Mouse (Mus musculus) ovary, postnatal 10 days (tissue): Measurements from ENCODE around the gene P2ry2.

ENCODE experiments used
- DNase-seq: peaks from one replicate; pipeline ENCODE4 v3.0.0; 2022; ENCODE audit warnings: low spot score

The P2ry2 gene

GRCm38 (mm10) chr7:100988092-100988491 is 24.6 kb downstream of the P2ry2 start:
- peak; percentile 36 for DNase-seq

- DNase-seq = no peak
Observed at GRCm38 (mm10) chr7:100984452-100985395, 27.9 kb downstream of the P2ry2 start.

- peak; percentile 47 for DNase-seq
Observed at GRCm38 (mm10) chr7:100979175-100979574, 33.5 kb downstream of the P2ry2 start.

DNA sequence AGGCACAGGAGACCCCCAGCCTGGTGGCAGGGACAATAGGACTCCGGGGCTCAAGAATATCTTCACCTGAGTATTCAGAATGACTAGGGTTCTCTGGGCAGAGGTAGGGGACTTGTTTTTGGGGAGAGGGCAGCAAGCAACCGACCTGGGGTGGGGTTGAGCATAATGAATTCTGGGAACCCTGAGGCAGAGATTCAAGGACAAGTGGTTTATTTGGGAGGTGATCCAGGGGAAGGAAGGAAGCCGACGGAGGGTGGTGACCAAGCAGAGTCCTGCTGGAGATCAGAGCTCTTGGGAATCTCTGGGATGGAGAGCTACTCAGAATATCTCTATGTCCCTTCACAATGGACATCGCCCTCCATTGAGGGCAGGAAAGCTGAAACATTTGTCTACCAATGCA is 34.5 kb downstream of the P2ry2 start:
- no peak for DNase-seq

GRCm38 (mm10) chr7:100974135-100974903 is 38.3 kb downstream of the P2ry2 start, which contains the start of gene P2ry6:
P2ry6 (minus strand) TSS chr7:100974649.
- no peak for DNase-seq

- no peak for DNase-seq
Observed at GRCm38 (mm10) chr7:100972875-100973274, 39.8 kb downstream of the P2ry2 start.

- no peak for DNase-seq
Observed at GRCm38 (mm10) chr7:100968874-100969659, 43.6 kb downstream of the P2ry2 start.

DNA sequence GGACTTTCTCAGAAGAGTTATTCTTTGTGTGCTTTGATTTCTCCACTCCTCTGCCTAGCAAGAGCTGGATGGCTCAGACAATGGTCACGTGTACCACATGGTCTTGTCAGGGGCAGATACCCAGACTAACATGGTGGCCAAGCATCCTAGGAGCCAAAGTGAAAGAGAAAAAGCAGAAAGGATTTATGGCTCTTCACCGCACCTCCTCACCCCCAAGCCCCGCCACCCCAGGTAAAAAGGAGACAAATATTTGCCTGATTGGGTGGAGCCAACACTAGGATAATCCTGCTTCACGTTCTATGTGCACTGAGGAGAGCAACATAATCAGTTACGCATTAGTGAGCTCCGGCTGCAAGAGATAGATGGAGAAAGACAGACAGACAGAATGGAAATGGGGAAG is 44.3 kb downstream of the P2ry2 start:
- DNase-seq = no peak

GRCm38 (mm10) chr7:100967850-100968249 is 44.8 kb downstream of the P2ry2 start:
- no peak for DNase-seq

- DNase-seq = no peak
Observed at GRCm38 (mm10) chr7:100966014-100966413, 46.7 kb downstream of the P2ry2 start.

- no peak for DNase-seq
Observed at GRCm38 (mm10) chr7:100965079-100965478, 47.6 kb downstream of the P2ry2 start.

GRCm38 (mm10) chr7:100964242-100964641 is 48.4 kb downstream of the P2ry2 start:
- no peak for DNase-seq

DNA sequence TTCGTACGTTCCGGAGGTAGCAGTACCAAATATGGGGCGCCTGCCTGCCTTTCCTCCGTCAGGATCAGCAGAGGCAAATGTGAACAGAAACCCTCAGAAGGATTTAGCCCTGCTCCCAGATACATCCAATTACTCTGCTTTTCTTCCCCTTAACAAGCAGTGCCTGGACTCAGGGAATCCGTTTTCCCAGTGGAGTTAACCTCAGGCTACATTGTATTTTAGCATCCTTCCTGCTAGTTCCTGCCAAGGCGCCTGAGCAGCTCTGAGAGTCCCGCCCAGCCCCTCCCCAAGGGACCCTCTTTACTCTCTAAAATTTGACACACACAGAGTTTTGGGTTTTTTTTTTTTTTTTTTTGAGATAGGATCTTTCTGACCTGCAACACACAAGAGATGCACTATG is 49.3 kb downstream of the P2ry2 start:
- DNase-seq = no peak

DNA sequence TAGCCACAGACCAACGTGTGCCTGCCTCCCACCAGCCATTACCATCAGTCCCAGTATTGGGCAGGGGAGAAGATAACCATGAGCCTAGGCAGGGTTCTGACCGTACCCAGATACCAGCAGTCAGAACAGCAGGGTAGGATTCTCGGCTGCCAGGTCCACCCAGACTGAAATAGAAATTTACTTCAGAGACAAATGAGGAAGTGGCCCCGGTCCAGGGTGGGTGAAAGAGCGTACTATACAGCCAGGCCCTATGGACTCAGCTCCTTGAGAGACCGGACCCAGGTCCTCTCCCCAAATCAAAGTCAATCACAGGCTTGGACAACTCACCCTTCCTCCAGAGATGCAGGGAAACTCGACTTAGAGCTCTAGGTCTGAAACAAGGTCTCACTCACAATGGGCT is 51.5 kb downstream of the P2ry2 start:
- DNase-seq = no peak

DNA sequence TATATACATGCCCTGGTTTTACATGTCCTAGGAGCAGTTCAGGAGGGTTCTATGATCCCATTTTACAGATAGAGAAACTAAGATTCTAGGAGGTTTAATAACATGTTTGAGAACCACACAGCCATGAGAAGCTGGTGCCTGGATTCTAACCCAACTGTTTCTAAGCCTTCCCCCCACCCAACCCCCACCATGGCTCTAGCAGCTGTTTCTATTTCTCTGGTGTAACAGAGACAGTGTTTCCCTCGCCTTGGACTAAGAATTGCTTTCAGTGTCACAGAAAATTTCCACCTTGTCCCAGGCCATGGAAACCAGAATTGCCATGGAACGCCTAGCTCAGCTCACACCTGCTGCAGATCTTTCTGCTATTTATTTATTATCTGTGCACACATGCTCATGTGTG is 52.2 kb downstream of the P2ry2 start:
- DNase-seq = no peak

DNA sequence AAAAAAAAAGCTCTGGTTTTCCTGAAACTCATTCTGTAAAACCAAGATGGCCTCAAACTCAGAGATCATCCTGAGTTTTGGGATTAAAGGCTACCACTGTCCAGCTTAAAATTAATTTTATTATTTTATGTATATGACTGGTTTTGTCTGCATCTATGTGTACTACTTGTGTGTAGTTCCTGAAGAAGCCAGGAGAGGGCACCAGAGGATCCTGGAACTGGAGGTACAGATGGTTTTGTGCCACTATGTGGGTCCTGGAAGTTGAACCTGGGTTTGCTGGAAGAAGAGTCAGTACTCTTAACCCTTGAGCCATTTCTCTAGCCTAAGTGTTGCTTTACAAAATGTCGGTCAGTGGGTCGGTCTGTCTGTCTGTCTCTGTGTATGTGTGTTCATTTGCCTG is 54.2 kb downstream of the P2ry2 start:
- DNase-seq = no peak

DNA sequence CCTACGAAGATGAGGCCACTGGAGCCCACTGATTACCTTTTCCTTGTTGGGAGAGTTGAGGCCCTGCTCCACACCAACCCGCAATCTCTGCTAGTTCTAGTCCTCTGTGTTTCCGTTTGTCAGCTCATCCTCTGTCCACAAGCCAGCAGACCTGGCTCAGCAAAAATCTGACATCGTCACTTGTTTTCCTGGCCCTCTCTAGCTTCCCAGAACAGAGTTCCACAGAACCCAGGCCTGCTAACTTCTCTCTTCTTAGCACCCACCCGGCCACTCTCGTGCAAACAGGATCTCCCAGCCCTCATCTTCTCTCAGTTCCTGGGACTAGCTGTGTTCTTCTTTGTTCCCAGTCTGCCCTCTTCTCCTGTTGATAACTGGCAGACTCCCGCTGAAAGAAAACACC is 60.0 kb downstream of the P2ry2 start:
- DNase-seq = no peak

DNA sequence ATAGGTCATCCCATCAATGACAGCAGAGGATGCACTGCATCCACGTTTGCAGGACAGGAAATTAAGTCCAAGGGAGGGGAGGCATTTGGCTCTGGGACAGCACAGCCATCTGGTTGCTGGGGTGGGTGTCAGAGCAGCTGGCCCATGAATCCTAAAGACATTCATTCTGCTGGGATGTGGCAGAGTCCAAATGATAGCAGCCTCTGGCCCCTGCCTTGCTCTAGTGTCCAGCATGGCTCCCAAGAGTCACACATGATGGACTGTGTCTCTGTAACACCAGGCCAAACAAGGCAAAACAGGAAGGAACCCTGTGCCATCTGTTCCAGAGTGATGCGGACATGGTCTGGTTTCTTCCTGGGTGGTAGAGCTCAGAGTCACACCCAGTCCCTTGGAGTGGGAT is 60.8 kb downstream of the P2ry2 start:
- no peak for DNase-seq

DNA sequence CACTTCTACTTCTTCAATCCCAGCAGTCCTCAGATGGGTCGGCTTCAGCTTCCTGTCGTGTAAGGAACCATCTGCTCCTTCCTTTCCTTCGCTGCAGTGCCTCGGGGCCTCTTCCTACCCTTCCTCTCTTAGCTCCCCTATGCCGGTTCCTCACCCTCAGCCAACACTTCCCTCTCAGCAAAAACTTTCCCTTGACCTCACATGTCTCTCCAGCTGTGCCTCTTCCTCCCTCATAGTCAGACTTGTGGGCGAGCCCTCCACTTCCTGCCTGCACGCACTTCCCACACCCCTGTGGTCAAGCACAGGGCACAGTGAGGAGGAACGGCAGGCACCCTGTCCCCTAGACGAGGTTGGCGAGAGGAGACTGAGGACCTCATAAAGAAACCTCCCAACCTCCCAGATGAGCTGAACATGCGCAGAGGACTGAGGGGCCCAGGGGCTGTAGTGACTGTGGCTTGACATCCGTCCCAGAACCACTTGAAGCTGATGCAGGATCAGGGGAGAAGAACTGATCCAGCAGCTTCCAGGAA is 62.1 kb downstream of the P2ry2 start:
- no peak for DNase-seq

DNA sequence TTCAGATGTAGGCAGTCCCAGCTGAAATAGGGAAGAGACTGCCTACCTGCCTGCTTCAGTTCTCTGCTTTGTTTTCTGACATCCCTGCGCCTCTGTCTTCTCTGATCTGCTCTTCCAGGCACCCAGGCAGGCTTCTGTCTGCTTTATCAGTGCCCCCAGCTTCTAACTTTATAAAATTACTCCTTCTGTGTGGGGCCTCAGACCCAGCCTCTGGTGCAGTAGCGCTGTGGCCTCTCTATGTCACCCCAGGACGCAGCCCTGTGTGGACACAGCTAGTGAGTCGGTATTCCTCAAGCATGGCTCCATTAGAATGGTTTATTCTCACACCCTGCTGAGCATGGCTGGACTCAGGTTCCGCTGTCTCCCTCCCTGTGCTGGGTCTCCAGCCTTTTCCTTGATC is 62.6 kb downstream of the P2ry2 start:
- DNase-seq = no peak
